Mouse (Mus musculus): Measurements from ENCODE around the gene Slco3a1.
A peak's percentile ranks its signal among the peaks of the same experiment; 100 is the strongest.

Gene Slco3a1

GRCm38 (mm10) chr7:74554608-74555311 is at the start of gene Slco3a1:
Gene Slco3a1 (minus strand): TSS chr7:74554780.
- peak; percentile 81 for ATAC-seq (ENCODE audit: low TSS enrichment)

- no peak for ATAC-seq (ENCODE audit: low TSS enrichment)
Measured at GRCm38 (mm10) chr7:74600996-74601395, 46.4 kb upstream of the Slco3a1 start.

GRCm38 (mm10) chr7:74579411-74579810 is 24.8 kb upstream of the Slco3a1 start:
- ATAC-seq (ENCODE audit: low TSS enrichment): no peak

GRCm38 (mm10) chr7:74575678-74576077 is 21.1 kb upstream of the Slco3a1 start:
- no peak for ATAC-seq (ENCODE audit: low TSS enrichment)

- peak; percentile 66 for ATAC-seq (ENCODE audit: low TSS enrichment)
Measured at GRCm38 (mm10) chr7:74555416-74555815, 836 bp upstream of the Slco3a1 start.

GRCm38 (mm10) chr7:74554041-74554561 is 479 bp downstream of the Slco3a1 start:
- peak; percentile 38 for ATAC-seq (ENCODE audit: low TSS enrichment)

- no peak for ATAC-seq (ENCODE audit: low TSS enrichment)
Measured at GRCm38 (mm10) chr7:74553111-74553650, 1.4 kb downstream of the Slco3a1 start.

GRCm38 (mm10) chr7:74552546-74552945 is 2.0 kb downstream of the Slco3a1 start:
- ATAC-seq (ENCODE audit: low TSS enrichment): no peak

- ATAC-seq (ENCODE audit: low TSS enrichment): no peak
Measured at GRCm38 (mm10) chr7:74552000-74552358, 2.6 kb downstream of the Slco3a1 start.

GRCm38 (mm10) chr7:74551338-74551999 is 3.1 kb downstream of the Slco3a1 start:
- no peak for ATAC-seq (ENCODE audit: low TSS enrichment)

- no peak for ATAC-seq (ENCODE audit: low TSS enrichment)
Measured at GRCm38 (mm10) chr7:74549686-74550085, 4.9 kb downstream of the Slco3a1 start.

- no peak for ATAC-seq (ENCODE audit: low TSS enrichment)
Measured at GRCm38 (mm10) chr7:74549013-74549582, 5.5 kb downstream of the Slco3a1 start.

- no peak for ATAC-seq (ENCODE audit: low TSS enrichment)
Measured at GRCm38 (mm10) chr7:74546691-74547090, 7.9 kb downstream of the Slco3a1 start.

GRCm38 (mm10) chr7:74545498-74545990 is 9.0 kb downstream of the Slco3a1 start:
- no peak for ATAC-seq (ENCODE audit: low TSS enrichment)

- peak; percentile 22; the same call in 1 of the 2 replicates for ATAC-seq (ENCODE audit: low TSS enrichment)
Measured at GRCm38 (mm10) chr7:74544306-74544705, 10.3 kb downstream of the Slco3a1 start.

- no peak for ATAC-seq (ENCODE audit: low TSS enrichment)
Measured at GRCm38 (mm10) chr7:74541958-74542357, 12.6 kb downstream of the Slco3a1 start.

- peak; percentile 80 for ATAC-seq (ENCODE audit: low TSS enrichment)
Measured at GRCm38 (mm10) chr7:74540933-74541725, 13.5 kb downstream of the Slco3a1 start.

GRCm38 (mm10) chr7:74536186-74536585 is 18.4 kb downstream of the Slco3a1 start:
- no peak for ATAC-seq (ENCODE audit: low TSS enrichment)

GRCm38 (mm10) chr7:74531468-74532097 is 23.0 kb downstream of the Slco3a1 start:
- no peak for ATAC-seq (ENCODE audit: low TSS enrichment)

- no peak for ATAC-seq (ENCODE audit: low TSS enrichment)
Measured at GRCm38 (mm10) chr7:74529877-74530276, 24.7 kb downstream of the Slco3a1 start.

GRCm38 (mm10) chr7:74529183-74529757 is 25.3 kb downstream of the Slco3a1 start:
- ATAC-seq (ENCODE audit: low TSS enrichment): peak; percentile 54; the same call in 1 of the 2 replicates
